Mouse (Mus musculus) heart, embryonic 10.5 days (tissue): Measurements from ENCODE around the gene Pmfbp1. TPM values are rescaled to one million over a fixed set of nuclear protein-coding genes. Genes with fewer than 3 reads are reported as not detected.

Source experiments
- DNase-seq: peaks from one replicate; pipeline ENCODE4 v3.0.0-alpha.2; 2017; ENCODE audit warnings: low spot score
- H3K27ac ChIP-seq: fragments of 300-500 bp; sonication (generic); 2 replicates; pipeline ENCODE4 v1.5.1; 2016; ENCODE audit warnings: mild to moderate bottlenecking
- H3K27me3 ChIP-seq: fragments of 300-500 bp; sonication (generic); 2 replicates; pipeline ENCODE4 v1.6.1; 2016; ENCODE audit warnings: mild to moderate bottlenecking; ENCODE audit not compliant: poor library complexity, insufficient read depth, severe bottlenecking
- H3K36me3 ChIP-seq: fragments of 300-500 bp; sonication (generic); 2 replicates; pipeline ENCODE4 v1.6.1; 2016; ENCODE audit warnings: mild to moderate bottlenecking, moderate library complexity
- H3K4me1 ChIP-seq: fragments of 300-500 bp; sonication (generic); 2 replicates; pipeline ENCODE4 v1.6.1; 2016; ENCODE audit warnings: mild to moderate bottlenecking
- H3K4me3 ChIP-seq: fragments of 300-500 bp; sonication (generic); 2 replicates; pipeline ENCODE4 v1.5.1; 2016; ENCODE audit warnings: mild to moderate bottlenecking, moderate library complexity
- H3K9me3 ChIP-seq: fragments of 300-500 bp; sonication (generic); 2 replicates; pipeline ENCODE4 v1.6.1; 2016; ENCODE audit warnings: mild to moderate bottlenecking, moderate library complexity
- WGBS: fragments of 180-500 bp; shearing (Covaris S2); methylation state at CpG from one replicate; pipeline ENCODE4 v1.1.7; 2016; 5-methylcytosine and 5-hydroxymethylcytosine counted together
- polyA plus RNA-seq: library from polyadenylated mRNA; unstranded; fragments of >200 nt; fragmentation: Nextera tagmentation; extraction: Ambion mirVana; gene quantifications from 2 replicates; pipeline ENCODE4 v1.2.1, GENCODE M21; 2016

Pmfbp1 gene
- polyA plus RNA-seq, 1 experiment from 2014 or later: 0.08 TPM

GRCm38 (mm10) chr8:109524008-109524407, 30.2 kb downstream of the Pmfbp1 start:
- Histone ChIP-seq H3K4me3 (no peak overlapping the region), H3K9me3 (no peaks in the 10 kb centered on the region), H3K4me1 (no peaks in the 10 kb centered on the region), H3K36me3 (no peaks in the 10 kb centered on the region), H3K27ac (no peak overlapping the region), H3K27me3 (no peaks in the 10 kb centered on the region; the same call in 1 of the 2 replicates)
- DNase-seq: no peak
- whole genome bisulfite sequencing: 80% methylated on average over 2 of the region's 2 CpGs

DNA sequence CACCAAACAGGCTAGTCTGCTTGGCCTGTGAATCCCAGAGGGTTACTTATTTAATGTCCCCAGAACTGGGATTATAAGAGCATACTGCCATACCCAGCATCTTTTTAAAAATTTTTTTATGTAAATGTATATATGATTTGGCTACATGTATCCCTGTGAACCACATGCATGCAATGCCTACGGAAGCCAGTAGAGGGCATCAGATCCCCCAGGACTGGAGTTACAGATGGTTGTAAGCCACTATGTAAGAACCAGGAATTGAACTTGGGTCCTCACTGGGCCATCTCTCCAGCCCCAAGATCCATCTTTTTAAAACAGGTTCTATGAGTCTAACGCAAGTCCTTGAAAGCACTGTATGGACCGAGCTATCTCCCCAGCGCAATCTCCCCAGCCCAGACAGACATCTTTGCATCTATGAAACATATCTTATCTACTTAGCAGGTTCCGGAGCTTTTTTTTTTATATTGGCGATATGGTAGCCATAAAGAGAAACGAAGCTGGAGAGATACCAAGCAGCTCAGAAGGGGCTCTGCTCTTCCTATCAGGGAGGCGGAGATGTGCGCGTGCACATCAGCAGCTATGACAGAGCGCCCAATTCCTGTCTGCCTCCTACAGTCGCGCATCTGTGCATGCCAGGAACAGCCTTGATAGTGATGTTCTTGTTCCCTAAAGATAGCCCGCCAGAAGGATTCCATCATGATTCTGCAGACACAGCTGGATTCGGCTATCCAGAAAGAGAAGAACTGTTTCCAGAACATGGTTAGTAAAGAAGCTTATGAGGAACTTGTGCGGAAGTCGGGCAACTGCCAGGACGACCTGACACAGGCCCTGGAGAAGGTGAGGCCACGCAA, 41.5 kb downstream of the Pmfbp1 start:
- WGBS: 77% methylated on average over 19 of the region's 19 CpGs
- Histone ChIP-seq H3K4me3 (no peak overlapping the region), H3K9me3 (no peaks in the 10 kb centered on the region), H3K27me3 (peaks cover 4% of the 10 kb centered on the region; the same call in 1 of the 2 replicates), H3K27ac (no peak overlapping the region), H3K36me3 (no peaks in the 10 kb centered on the region), H3K4me1 (peaks cover 12% of the 10 kb centered on the region)
- peak; percentile 74 for DNase-seq

GRCm38 (mm10) chr8:109536703-109537102, 42.9 kb downstream of the Pmfbp1 start:
- Histone ChIP-seq H3K4me1 (peaks cover 12% of the 10 kb centered on the region), H3K27me3 (peaks cover 4% of the 10 kb centered on the region; the same call in 1 of the 2 replicates), H3K27ac (peak overlapping the region; percentile 84), H3K36me3 (no peaks in the 10 kb centered on the region), H3K4me3 (peak overlapping the region; percentile 28; the same call in 1 of the 2 replicates), H3K9me3 (no peaks in the 10 kb centered on the region)
- WGBS: 3% methylated on average over 5 of the region's 5 CpGs
- DNase-seq: peak; percentile 92

DNA sequence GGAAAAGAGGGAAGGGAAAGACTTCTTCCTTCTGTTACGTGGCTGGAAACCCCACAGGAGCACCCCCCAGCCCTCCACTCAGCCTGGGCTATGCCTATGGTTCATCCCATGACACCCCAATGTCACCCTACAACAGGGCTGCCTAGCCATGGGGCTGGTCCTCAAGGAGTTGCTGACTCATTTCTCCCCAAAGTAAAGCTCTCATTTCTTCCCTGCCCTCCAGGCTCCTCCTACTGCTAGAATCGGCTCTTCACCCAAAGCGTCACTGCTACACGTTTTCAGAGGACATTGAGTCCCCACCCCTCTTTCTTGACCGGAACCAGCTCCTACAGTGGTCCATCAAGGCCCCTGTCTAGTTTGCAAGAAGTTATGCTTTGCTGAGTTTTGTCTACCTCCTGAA, 48.3 kb downstream of the Pmfbp1 start:
- Histone ChIP-seq H3K27ac (no peak overlapping the region), H3K27me3 (no peaks in the 10 kb centered on the region), H3K4me3 (no peak overlapping the region), H3K4me1 (peaks cover 3% of the 10 kb centered on the region; the same call in 1 of the 2 replicates), H3K36me3 (peaks cover 16% of the 10 kb centered on the region), H3K9me3 (no peaks in the 10 kb centered on the region)
- DNase-seq: no peak
- 60% methylated on average over 5 of the region's 5 CpGs for WGBS

DNA sequence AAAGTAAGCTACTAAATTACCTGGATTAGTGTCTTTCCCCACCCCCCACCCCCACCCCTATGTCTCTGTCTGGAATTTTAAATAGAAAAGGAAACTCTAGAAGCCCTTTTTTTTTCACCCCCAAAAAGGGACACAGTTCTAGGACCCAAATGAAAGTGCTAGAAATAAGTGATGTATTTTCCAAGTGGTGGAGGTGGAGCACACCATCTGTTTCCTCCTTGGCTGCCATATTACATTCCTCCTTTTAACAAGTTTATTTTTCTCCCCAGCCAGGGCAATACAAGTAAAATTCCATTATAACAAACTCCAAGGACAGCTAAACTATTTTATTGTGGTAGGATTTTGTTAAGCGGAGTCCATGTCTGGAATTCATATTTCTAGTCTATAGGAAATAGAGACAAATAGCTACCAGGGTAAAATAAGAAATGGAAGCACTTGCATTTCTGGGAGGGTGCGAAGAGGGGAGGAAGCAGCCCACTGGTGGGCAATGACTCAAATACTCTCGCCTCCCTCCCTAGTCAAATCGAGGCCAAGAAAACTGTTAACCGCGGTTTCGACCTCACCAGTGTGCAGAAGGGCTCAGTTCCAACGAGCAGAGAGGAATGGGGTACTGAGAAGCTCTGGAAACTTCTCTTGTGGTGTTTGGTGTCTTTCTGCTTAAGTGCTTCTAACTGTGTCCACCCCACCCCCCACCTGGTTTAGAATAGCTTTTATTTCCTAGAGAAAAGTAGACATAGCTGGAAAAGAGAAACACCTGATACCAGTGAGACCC, 49.1 kb downstream of the Pmfbp1 start:
- 81% methylated on average over 8 of the region's 8 CpGs for WGBS
- DNase-seq: no peak
- H3K27ac ChIP-seq: no peak overlapping the region

GRCm38 (mm10) chr8:109544049-109544448, 50.2 kb downstream of the Pmfbp1 start:
- no peak overlapping the region for H3K27ac ChIP-seq
- H3K9me3 ChIP-seq: no peaks in the 10 kb centered on the region
- DNase-seq: no peak
- no peak overlapping the region for H3K4me3 ChIP-seq
- no peaks in the 10 kb centered on the region for H3K27me3 ChIP-seq
- no peaks in the 10 kb centered on the region for H3K4me1 ChIP-seq
- 52% methylated on average over 3 of the region's 3 CpGs for WGBS
- H3K36me3 ChIP-seq: peaks cover 35% of the 10 kb centered on the region

More for the DNA sequence above, 49.1 kb downstream of the Pmfbp1 start:
- no peak overlapping the region for H3K4me3 ChIP-seq
- H3K36me3 ChIP-seq: peaks cover 24% of the 10 kb centered on the region
- H3K27me3 ChIP-seq: no peaks in the 10 kb centered on the region
- H3K9me3 ChIP-seq: no peaks in the 10 kb centered on the region
- H3K4me1 ChIP-seq: no peaks in the 10 kb centered on the region

DNA sequence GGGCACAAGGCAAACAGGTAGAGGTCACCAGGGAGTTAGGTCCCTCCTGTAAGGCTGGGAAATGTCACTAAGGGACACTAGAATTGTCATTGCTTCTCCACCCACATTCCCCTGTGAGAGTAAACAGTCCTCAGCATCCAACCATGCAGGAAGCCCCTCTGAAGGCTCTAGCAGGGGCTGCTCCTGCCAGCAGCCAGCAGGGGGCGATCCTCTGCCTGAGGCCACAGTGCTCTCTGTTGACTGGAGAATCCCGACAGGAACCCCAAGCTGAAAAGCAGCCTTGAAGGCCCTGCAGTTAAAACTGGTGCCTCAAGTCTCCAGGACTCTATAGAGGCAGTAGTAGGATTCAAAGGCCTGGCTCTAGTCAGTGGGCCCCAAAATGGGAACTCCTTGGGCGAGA, 57.8 kb downstream of the Pmfbp1 start:
- H3K27ac ChIP-seq: no peak overlapping the region
- no peaks in the 10 kb centered on the region for H3K9me3 ChIP-seq
- no peak overlapping the region for H3K4me3 ChIP-seq
- no peak for DNase-seq
- 46% methylated on average over 3 of the region's 3 CpGs for WGBS
- peaks cover 100% of the 10 kb centered on the region for H3K36me3 ChIP-seq
- H3K27me3 ChIP-seq: no peaks in the 10 kb centered on the region
- H3K4me1 ChIP-seq: no peaks in the 10 kb centered on the region

- H3K9me3 ChIP-seq: no peaks in the 10 kb centered on the region
- no peak for DNase-seq
- 76% methylated on average over 2 of the region's 2 CpGs for WGBS
Measured at GRCm38 (mm10) chr8:109563881-109564280, 70.1 kb downstream of the Pmfbp1 start.

DNA sequence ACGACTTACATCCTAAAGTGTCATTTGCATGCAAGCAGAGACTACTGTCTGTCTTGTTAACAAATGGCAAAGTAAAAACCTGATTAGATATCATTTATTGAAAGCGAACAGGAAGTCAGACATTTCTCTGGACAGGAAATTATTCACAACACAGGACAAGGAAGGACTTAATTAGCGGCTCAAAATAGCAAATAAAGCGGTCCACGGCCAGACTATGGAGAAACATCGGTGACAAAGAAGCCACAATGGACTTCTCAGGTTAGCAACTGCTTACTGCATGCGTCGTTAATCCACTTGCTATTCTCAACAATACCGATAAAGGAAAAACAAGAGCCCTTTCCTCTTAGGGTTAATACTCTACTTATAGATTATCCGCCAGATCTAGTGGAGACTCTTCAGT, 70.9 kb downstream of the Pmfbp1 start:
- no peak for DNase-seq
- H3K36me3 ChIP-seq: peaks cover 35% of the 10 kb centered on the region
- H3K4me3 ChIP-seq: peak overlapping the region; percentile 89
- no peaks in the 10 kb centered on the region for H3K9me3 ChIP-seq
- WGBS: 6% methylated on average over 10 of the region's 10 CpGs
- no peaks in the 10 kb centered on the region for H3K27me3 ChIP-seq
- H3K4me1 ChIP-seq: peaks cover 16% of the 10 kb centered on the region
- peak overlapping the region; percentile 95 for H3K27ac ChIP-seq

More at GRCm38 (mm10) chr8:109563881-109564280, 70.1 kb downstream of the Pmfbp1 start:
- Histone ChIP-seq H3K4me3 (no peak overlapping the region), H3K4me1 (peaks cover 16% of the 10 kb centered on the region), H3K27ac (no peak overlapping the region), H3K36me3 (peaks cover 39% of the 10 kb centered on the region), H3K27me3 (no peaks in the 10 kb centered on the region)

GRCm38 (mm10) chr8:109565498-109566333, 71.9 kb downstream of the Pmfbp1 start, which contains the start of the genes Dhx38 and Txnl4b:
Gene Dhx38, minus strand, starts transcription at chr8:109565861.
Gene Txnl4b, plus strand, starts transcription at chr8:109565892.
- peaks cover 27% of the 10 kb centered on the region for H3K36me3 ChIP-seq
- no peaks in the 10 kb centered on the region for H3K27me3 ChIP-seq
- peaks cover 16% of the 10 kb centered on the region for H3K4me1 ChIP-seq
- H3K4me3 ChIP-seq: peak within 1 kb of the TSS; percentile 89
- WGBS: under 1% methylated on average over 52 of the region's 52 CpGs
- H3K27ac ChIP-seq: peak within 1 kb of the TSS; percentile 95
- peak; percentile 99 for DNase-seq
- H3K9me3 ChIP-seq: no peaks in the 10 kb centered on the region

- no peak overlapping the region for H3K4me3 ChIP-seq
- WGBS: 90% methylated on average over 12 of the region's 12 CpGs
- no peak overlapping the region for H3K27ac ChIP-seq
- H3K27me3 ChIP-seq: no peaks in the 10 kb centered on the region
- DNase-seq: no peak
- no peaks in the 10 kb centered on the region for H3K9me3 ChIP-seq
- H3K4me1 ChIP-seq: 0 out of 2 replicates have a peak, but pooled peaks cover 7% of the 10 kb centered on the region
- peaks cover 9% of the 10 kb centered on the region; the same call in 1 of the 2 replicates for H3K36me3 ChIP-seq
Measured at GRCm38 (mm10) chr8:109571139-109571538, 77.3 kb downstream of the Pmfbp1 start.

DNA sequence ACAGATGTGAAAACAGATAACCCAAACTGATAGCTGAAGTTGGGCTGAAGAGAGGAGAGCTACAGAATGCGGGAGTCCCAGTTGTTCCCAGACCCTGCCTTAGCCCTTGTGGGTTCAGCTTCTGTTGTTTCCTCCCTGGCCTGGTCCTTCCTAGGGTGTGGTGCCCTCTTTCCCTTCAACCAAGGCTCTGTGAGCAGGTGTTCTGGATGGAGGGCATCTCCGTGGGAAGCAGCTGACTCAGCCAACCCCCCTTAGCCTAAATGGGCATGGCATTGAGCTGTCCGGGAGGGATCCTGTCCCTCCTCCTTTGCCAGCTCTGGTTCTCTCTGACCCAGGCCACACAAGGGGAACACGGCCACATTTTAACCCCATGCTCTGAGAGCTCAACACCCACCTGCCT, 82.5 kb downstream of the Pmfbp1 start:
- Histone ChIP-seq H3K36me3 (no peaks in the 10 kb centered on the region), H3K4me3 (no peak overlapping the region), H3K27ac (no peak overlapping the region), H3K4me1 (no peaks in the 10 kb centered on the region), H3K27me3 (peaks cover 9% of the 10 kb centered on the region; the same call in 1 of the 2 replicates), H3K9me3 (no peaks in the 10 kb centered on the region)
- DNase-seq: no peak
- 71% methylated on average over 4 of the region's 4 CpGs for WGBS
